ENCODE assay signal across 22 mouse cellular contexts in the genomic region with DNA sequence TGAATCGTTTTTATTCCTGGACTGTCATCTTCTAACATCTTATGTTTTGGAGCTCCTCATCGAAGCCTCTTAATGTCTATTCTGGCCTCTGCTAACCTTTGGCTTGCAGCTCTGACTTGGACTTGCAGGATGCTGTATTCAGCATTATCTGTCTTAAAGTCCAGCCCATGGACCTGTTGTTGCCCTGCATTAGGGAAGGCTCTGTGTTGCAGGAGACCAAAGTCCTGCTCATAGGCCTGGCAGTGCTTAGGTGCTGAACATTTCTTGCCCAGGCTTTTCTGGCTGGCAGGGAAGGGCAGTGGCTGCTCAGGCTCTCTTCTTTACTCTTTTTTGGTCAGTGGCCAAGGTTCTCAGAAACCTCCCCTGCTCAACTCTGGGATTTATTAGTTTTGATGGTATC. TPM values are rescaled to one million over a fixed set of nuclear protein-coding genes. Genes with fewer than 3 reads are reported as not detected.
DNase-seq lines count a peak whose midpoint lies in the region; ATAC-seq and TF ChIP-seq lines count a peak whose summit lies in the region.
"Had no signal": no experiment of that assay in that cellular context is flagged by ENCODE, and none has a peak within 500 bp of the region (broad histone marks: within the 10 kb centered on the region; RNA-seq: fewer than 3 reads in every experiment).

No protein-coding gene starts in this region.

- no peaks in the 10 kb centered on the region for H3K9me3 ChIP-seq in kidney, embryonic 15.5 days (replicated peaks)
- no peaks in the 10 kb centered on the region for H3K9me3 ChIP-seq in kidney, embryonic 16.5 days (ENCODE audit: low read length)
- H3K9me3 ChIP-seq: embryonic facial prominence, embryonic 10.5 days; heart, embryonic 13.5 days; limb, embryonic 15.5 days had no signal

- H3K9ac ChIP-seq in kidney, embryonic 15.5 days = no peak overlapping the region
- no peak overlapping the region for H3K9ac ChIP-seq in kidney, embryonic 16.5 days (replicated peaks; ENCODE audit: low read length)
- H3K9ac ChIP-seq: heart, embryonic 13.5 days; hindbrain, embryonic 14.5 days; limb, embryonic 15.5 days had no signal

- no peak overlapping the region for H3K4me3 ChIP-seq in kidney, embryonic 15.5 days (replicated peaks)
- H3K4me3 ChIP-seq in bone marrow, adult 2 months (replicated peaks; ENCODE audit: control insufficient read depth, low read depth, low read length) = no peak overlapping the region
- no peak overlapping the region for H3K4me3 ChIP-seq in kidney, embryonic 16.5 days (ENCODE audit: low read length)
- no peak overlapping the region for H3K4me3 ChIP-seq in small intestine, adult 2 months (ENCODE audit: low read depth, low read length)
- H3K4me3 ChIP-seq: embryonic facial prominence, embryonic 10.5 days; heart, embryonic 13.5 days; limb, embryonic 15.5 days had no signal

- H3K36me3 ChIP-seq in kidney, embryonic 15.5 days = no peaks in the 10 kb centered on the region
- H3K36me3 ChIP-seq in kidney, embryonic 16.5 days (ENCODE audit: insufficient read depth, low read length) = no peaks in the 10 kb centered on the region
- no peaks in the 10 kb centered on the region for H3K36me3 ChIP-seq in small intestine, adult 2 months (ENCODE audit: control insufficient read depth, insufficient read depth, low read length)
- H3K36me3 ChIP-seq: embryonic facial prominence, embryonic 10.5 days; heart, embryonic 13.5 days; limb, embryonic 15.5 days had no signal

- H3K4me2 ChIP-seq in kidney, embryonic 15.5 days = no peak overlapping the region
- H3K4me2 ChIP-seq in kidney, embryonic 16.5 days (replicated peaks; ENCODE audit: low read depth, low read length) = no peak overlapping the region
- H3K4me2 ChIP-seq: heart, embryonic 13.5 days; hindbrain, embryonic 14.5 days; limb, embryonic 15.5 days had no signal

- H3K27ac ChIP-seq in kidney, embryonic 15.5 days = no peak overlapping the region
- peak overlapping the region; percentile 74; the same call in 1 of the 2 replicates for H3K27ac ChIP-seq in bone marrow, adult 2 months (ENCODE audit: control insufficient read depth, insufficient read depth, low read depth, low read length, poor library complexity)
- H3K27ac ChIP-seq in kidney, embryonic 16.5 days (ENCODE audit: low read length) = no peak overlapping the region
- peak overlapping the region; percentile 81 for H3K27ac ChIP-seq in small intestine, adult 2 months (ENCODE audit: insufficient read depth, low read depth, low read length)
- H3K27ac ChIP-seq: embryonic facial prominence, embryonic 10.5 days; heart, embryonic 13.5 days; hindbrain, embryonic 14.5 days; limb, embryonic 15.5 days had no signal

- WGBS in kidney, embryonic 15.5 days = 71% methylated on average over 2 of the region's 2 CpGs
- 67% methylated on average over 2 of the region's 2 CpGs for WGBS in bone marrow, adult 2 months
- WGBS in kidney, embryonic 16.5 days = 65% methylated on average over 2 of the region's 2 CpGs
- WGBS in small intestine, adult 2 months = 51% methylated on average over 2 of the region's 2 CpGs

- no peak for ATAC-seq in kidney, embryonic 15.5 days (replicated peaks; ENCODE audit: low FRiP score)
- peak; percentile 49; the same call in 1 of the 2 replicates for ATAC-seq in kidney, embryonic 16.5 days (ENCODE audit: low FRiP score, low TSS enrichment)

- no peak for TF ChIP-seq POLR2A in bone marrow, adult 2 months (IDR thresholded peaks at IDR 0.05; ENCODE audit: borderline replicate concordance, control insufficient read depth, low read depth, low read length)
- TF ChIP-seq POLR2A in small intestine, adult 2 months (IDR thresholded peaks at IDR 0.05; ENCODE audit: low read depth, low read length) = no peak; the same call in 1 of the 2 replicates

- H3K4me1 ChIP-seq in kidney, embryonic 15.5 days = no peaks in the 10 kb centered on the region
- no peaks in the 10 kb centered on the region; the same call in 1 of the 2 replicates for H3K4me1 ChIP-seq in bone marrow, adult 2 months (ENCODE audit: control insufficient read depth, insufficient read depth, low read length)
- no peaks in the 10 kb centered on the region for H3K4me1 ChIP-seq in kidney, embryonic 16.5 days (ENCODE audit: insufficient read depth, low read length)
- H3K4me1 ChIP-seq in small intestine, adult 2 months (ENCODE audit: control insufficient read depth, insufficient read depth, insufficient read length, low read length) = peaks cover 15% of the 10 kb centered on the region; the same call in 1 of the 2 replicates
- H3K4me1 ChIP-seq: embryonic facial prominence, embryonic 10.5 days; heart, embryonic 13.5 days; limb, embryonic 15.5 days had no signal

- intact Hi-C loops in left cerebral cortex, postnatal 14 days (cut with DNase I) = no loop called here

- peaks cover 5% of the 10 kb centered on the region; the same call in 1 of the 2 replicates for H3K27me3 ChIP-seq in kidney, embryonic 15.5 days
- H3K27me3 ChIP-seq in kidney, embryonic 16.5 days (ENCODE audit: insufficient read depth, low read length) = no peaks in the 10 kb centered on the region
- H3K27me3 ChIP-seq in small intestine, adult 2 months (ENCODE audit: control insufficient read depth, insufficient read depth, low read length) = no peaks in the 10 kb centered on the region
- H3K27me3 ChIP-seq: limb, embryonic 15.5 days had no signal

- DNase-seq in kidney, adult 18-20 months = peak; percentile 52
- DNase-seq in left cerebral cortex, postnatal 14 days (ENCODE audit: low spot score in 2 of 2) = no peak
- no peak for DNase-seq in cerebellum, adult 11-12 months
- DNase-seq: cerebellum, adult 9-10 months; lung, postnatal 10 days; retina, postnatal 1 day; thymus, postnatal 25 days had no signal

- no peak for TF ChIP-seq CTCF in bone marrow, adult 2 months (IDR thresholded peaks at IDR 0.05; ENCODE audit: control insufficient read depth, insufficient read depth, low read length)
- no peak for TF ChIP-seq CTCF in small intestine, adult 2 months (IDR thresholded peaks at IDR 0.05; ENCODE audit: extremely low read depth, insufficient read length, insufficient replicate concordance, low read depth, low read length)

RNA-seq across cellular contexts. Expression of a gene that starts 8.5 kb away (rescaled TPM):
- 3.1 and 3.5 TPM in 2 replicates for polyA plus RNA-seq in kidney, embryonic 15.5 days (2015; fragmentation: Nextera tagmentation; extraction: Ambion mirVana)
- not detected in 2 replicates for polyA plus RNA-seq in bone marrow, adult 2 months (2011; ENCODE audit: insufficient read depth, insufficient read length, low replicate concordance, missing spikeins)
- 4.5 and 5.5 TPM in 2 replicates for polyA plus RNA-seq in kidney, embryonic 16.5 days (2015; fragmentation: Nextera tagmentation; extraction: Ambion mirVana)
- polyA plus RNA-seq in small intestine, adult 2 months (2012; rRNA removed) = 12.6 and 36.8 TPM in 2 replicates
- not detected for total RNA-seq in left cerebral cortex, postnatal 14 days (2021)
- total RNA-seq: adrenal gland, adult 18-20 months; common myeloid progenitor, adult 5-6 weeks; gastrocnemius, adult 8-10 months; granulocyte monocyte progenitor cell, adult 5-6 weeks; left cerebral cortex, postnatal 36 days; megakaryocyte-erythroid progenitor cell, adult 5-6 weeks had no signal
- polyA plus RNA-seq: embryonic facial prominence, embryonic 10.5 days; forebrain, embryonic 11.5 days; heart, embryonic 13.5 days; hindbrain, embryonic 14.5 days; limb, embryonic 15.5 days had no signal

RNA-seq across cellular contexts. Expression of a gene that starts 12.0 kb away (rescaled TPM):
- 50.0 and 56.1 TPM in 2 replicates for polyA plus RNA-seq in kidney, embryonic 15.5 days (2015; fragmentation: Nextera tagmentation; extraction: Ambion mirVana)
- 11.5 and 23.1 TPM in 2 replicates for polyA plus RNA-seq in bone marrow, adult 2 months (2011; ENCODE audit: insufficient read depth, insufficient read length, low replicate concordance, missing spikeins)
- 61.8 and 64.7 TPM in 2 replicates for polyA plus RNA-seq in kidney, embryonic 16.5 days (2015; fragmentation: Nextera tagmentation; extraction: Ambion mirVana)
- 47.3 and 74.8 TPM in 2 replicates for polyA plus RNA-seq in small intestine, adult 2 months (2012; rRNA removed)
- total RNA-seq in left cerebral cortex, postnatal 14 days (2021) = 10 to 100 TPM; 35.7 to 39.6 TPM

RNA-seq across cellular contexts. Expression of a gene that starts 19.3 kb away (rescaled TPM):
- polyA plus RNA-seq in kidney, embryonic 15.5 days (2015; fragmentation: Nextera tagmentation; extraction: Ambion mirVana) = 10.4 and 13.6 TPM in 2 replicates
- polyA plus RNA-seq in bone marrow, adult 2 months (2011; ENCODE audit: insufficient read depth, insufficient read length, low replicate concordance, missing spikeins) = 15.2 and 26.9 TPM in 2 replicates
- polyA plus RNA-seq in kidney, embryonic 16.5 days (2015; fragmentation: Nextera tagmentation; extraction: Ambion mirVana) = 14.2 and 15.0 TPM in 2 replicates
- 4.7 and 8.2 TPM in 2 replicates for polyA plus RNA-seq in small intestine, adult 2 months (2012; rRNA removed)
- total RNA-seq in left cerebral cortex, postnatal 14 days (2021) = 1 to 10 TPM in 1 of 2 experiments, under 1 TPM in 1; 0.91 to 1.0 TPM

RNA-seq across cellular contexts. Expression of a gene that starts 51.6 kb away (rescaled TPM):
- polyA plus RNA-seq in kidney, embryonic 15.5 days (2015; fragmentation: Nextera tagmentation; extraction: Ambion mirVana) = 65.2 and 70.1 TPM in 2 replicates
- 26.3 and 36.1 TPM in 2 replicates for polyA plus RNA-seq in bone marrow, adult 2 months (2011; ENCODE audit: insufficient read depth, insufficient read length, low replicate concordance, missing spikeins)
- 90.3 and 91.7 TPM in 2 replicates for polyA plus RNA-seq in kidney, embryonic 16.5 days (2015; fragmentation: Nextera tagmentation; extraction: Ambion mirVana)
- 75.8 and 98.5 TPM in 2 replicates for polyA plus RNA-seq in small intestine, adult 2 months (2012; rRNA removed)
- total RNA-seq in left cerebral cortex, postnatal 14 days (2021) = 10 to 100 TPM; 32.0 to 32.7 TPM

RNA-seq across cellular contexts. Expression of a gene that starts 51.8 kb away (rescaled TPM):
- 81.2 and 87.5 TPM in 2 replicates for polyA plus RNA-seq in kidney, embryonic 15.5 days (2015; fragmentation: Nextera tagmentation; extraction: Ambion mirVana)
- 21.7 and 39.8 TPM in 2 replicates for polyA plus RNA-seq in bone marrow, adult 2 months (2011; ENCODE audit: insufficient read depth, insufficient read length, low replicate concordance, missing spikeins)
- 90.0 and 92.6 TPM in 2 replicates for polyA plus RNA-seq in kidney, embryonic 16.5 days (2015; fragmentation: Nextera tagmentation; extraction: Ambion mirVana)
- 31.7 and 64.7 TPM in 2 replicates for polyA plus RNA-seq in small intestine, adult 2 months (2012; rRNA removed)
- 10 to 100 TPM; 22.6 to 23.9 TPM for total RNA-seq in left cerebral cortex, postnatal 14 days (2021)

Comparison
In these comparisons a context has a peak if more than half of its experiments do, and no peak if none do; other contexts are left out.
1. H3K27ac ChIP-seq: peak in bone marrow, adult 2 months (single experiment) and small intestine, adult 2 months (single experiment); none in kidney, embryonic 15.5 days (single experiment) and kidney, embryonic 16.5 days (single experiment).